Mouse (Mus musculus) forebrain, embryonic 10.5 days (tissue): ENCODE measurements around the gene Gm49388. TPM values are rescaled to one million over a fixed set of nuclear protein-coding genes. Genes with fewer than 3 reads are reported as not detected.
"Not testable (repeated sequence)": the region's sequence is repeated elsewhere in the genome, so short reads cannot be mapped to it uniquely, and the experiment has no call there.

Experiments
- DNase-seq: peaks from one replicate; pipeline ENCODE4 v3.0.0-alpha.2; 2017; ENCODE audit warnings: low spot score; ENCODE audit errors: extremely low spot score
- H3K27ac ChIP-seq: fragments of 300-500 bp; sonication (generic); 2 replicates; pipeline ENCODE4 v1.5.1; 2016; ENCODE audit warnings: mild to moderate bottlenecking
- H3K27me3 ChIP-seq: fragments of 300-500 bp; sonication (generic); 2 replicates; pipeline ENCODE4 v1.6.1; 2016; ENCODE audit warnings: mild to moderate bottlenecking; ENCODE audit not compliant: poor library complexity, severe bottlenecking
- H3K36me3 ChIP-seq: fragments of 300-500 bp; sonication (generic); replicated peaks from 2 replicates; pipeline ENCODE4 v1.6.1; 2016; ENCODE audit warnings: mild to moderate bottlenecking, moderate library complexity
- H3K4me1 ChIP-seq: fragments of 300-500 bp; sonication (generic); 2 replicates; pipeline ENCODE4 v1.6.1; 2016
- H3K4me3 ChIP-seq: fragments of 300-500 bp; sonication (generic); 2 replicates; pipeline ENCODE4 v1.5.1; 2016; ENCODE audit warnings: mild to moderate bottlenecking, moderate library complexity
- H3K9me3 ChIP-seq: fragments of 300-500 bp; sonication (generic); 2 replicates; pipeline ENCODE4 v1.6.1; 2016; ENCODE audit warnings: mild to moderate bottlenecking, moderate library complexity
- WGBS: fragments of 180-500 bp; shearing (Covaris S2); methylation state at CpG from one replicate; pipeline ENCODE4 v1.1.7; 2016; 5-methylcytosine and 5-hydroxymethylcytosine counted together
- polyA plus RNA-seq: library from polyadenylated mRNA; unstranded; fragments of >200 nt; fragmentation: Nextera tagmentation; extraction: Ambion mirVana; gene quantifications from 2 replicates; pipeline ENCODE4 v1.2.1, GENCODE M21; 2016

The Gm49388 gene
- polyA plus RNA-seq, 1 experiment from 2014 or later: not detected

GRCm38 (mm10) chr7:127771262-127771661, 14.1 kb upstream of the Gm49388 start:
- Histone ChIP-seq H3K4me1 (peaks cover 46% of the 10 kb centered on the region), H3K27ac (no peak overlapping the region), H3K36me3 (peaks cover 25% of the 10 kb centered on the region), H3K27me3 (no peaks in the 10 kb centered on the region), H3K4me3 (peak overlapping the region; percentile 65), H3K9me3 (no peaks in the 10 kb centered on the region)
- DNase-seq: no peak
- 78% methylated on average over 5 of the region's 5 CpGs for WGBS

DNA sequence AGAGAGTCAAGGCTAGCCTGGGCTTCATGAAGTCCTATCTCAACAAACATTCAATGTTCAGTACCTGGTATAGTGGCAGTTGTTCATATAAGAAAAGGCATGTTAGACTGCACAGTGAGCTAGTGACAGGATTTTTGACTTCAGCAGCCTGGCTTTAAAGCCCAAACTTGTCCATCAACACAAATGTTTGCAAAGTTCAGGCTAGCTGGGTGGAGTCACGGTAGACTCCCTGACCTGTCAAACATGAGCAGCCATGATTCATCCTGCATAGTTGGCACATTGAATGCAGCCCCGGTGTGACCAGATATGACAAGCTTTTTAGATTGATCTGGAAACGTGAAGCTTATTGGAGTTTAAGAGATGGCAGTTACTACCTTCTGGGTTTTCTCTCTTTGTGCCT, 13.3 kb upstream of the Gm49388 start:
- Histone ChIP-seq H3K27me3 (no peaks in the 10 kb centered on the region), H3K4me3 (no peak overlapping the region), H3K4me1 (peaks cover 46% of the 10 kb centered on the region), H3K36me3 (peaks cover 17% of the 10 kb centered on the region), H3K9me3 (no peaks in the 10 kb centered on the region), H3K27ac (no peak overlapping the region)
- 93% methylated on average over 3 of the region's 3 CpGs for WGBS
- no peak for DNase-seq

DNA sequence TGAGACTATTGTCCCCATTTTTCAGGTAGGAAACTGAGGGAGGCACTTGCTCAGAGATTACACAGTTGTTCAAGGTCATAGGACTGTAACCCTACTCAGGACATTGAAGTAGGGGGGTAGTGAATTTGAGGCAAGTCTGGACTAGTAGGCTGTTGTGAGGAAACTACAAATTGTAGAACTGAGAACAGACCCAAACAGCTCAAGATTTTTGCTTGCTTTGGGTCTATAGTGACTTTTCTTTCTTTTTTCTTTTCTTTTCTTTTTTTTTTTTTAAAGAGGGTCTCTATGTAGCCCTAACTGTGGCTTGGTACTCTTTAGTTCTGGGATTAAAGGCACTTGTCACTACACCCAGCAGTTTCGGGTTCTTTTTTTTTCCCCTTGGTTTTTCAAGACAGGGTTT, 12.9 kb upstream of the Gm49388 start:
- H3K27ac ChIP-seq: no peak overlapping the region
- H3K36me3 ChIP-seq: peaks cover 13% of the 10 kb centered on the region
- no peaks in the 10 kb centered on the region for H3K9me3 ChIP-seq
- no peak overlapping the region for H3K4me3 ChIP-seq
- no peak for DNase-seq
- H3K27me3 ChIP-seq: no peaks in the 10 kb centered on the region
- peaks cover 43% of the 10 kb centered on the region for H3K4me1 ChIP-seq
- 94% methylated on average over 1 of the region's 1 CpGs for WGBS

GRCm38 (mm10) chr7:127773664-127774384, 11.6 kb upstream of the Gm49388 start:
- 44% methylated on average over 9 of the region's 9 CpGs for WGBS
- DNase-seq: peak; percentile 43
- peaks cover 43% of the 10 kb centered on the region for H3K4me1 ChIP-seq
- H3K27ac ChIP-seq: no peak overlapping the region
- H3K27me3 ChIP-seq: no peaks in the 10 kb centered on the region
- H3K9me3 ChIP-seq: no peaks in the 10 kb centered on the region
- peaks cover 5% of the 10 kb centered on the region for H3K36me3 ChIP-seq
- H3K4me3 ChIP-seq: no peak overlapping the region

- H3K9me3 ChIP-seq: not testable (repeated sequence)
- WGBS: 81% methylated on average over 7 of the region's 7 CpGs
These were observed 9.6 kb upstream of the Gm49388 start for GRCm38 (mm10) chr7:127775837-127776236.

DNA sequence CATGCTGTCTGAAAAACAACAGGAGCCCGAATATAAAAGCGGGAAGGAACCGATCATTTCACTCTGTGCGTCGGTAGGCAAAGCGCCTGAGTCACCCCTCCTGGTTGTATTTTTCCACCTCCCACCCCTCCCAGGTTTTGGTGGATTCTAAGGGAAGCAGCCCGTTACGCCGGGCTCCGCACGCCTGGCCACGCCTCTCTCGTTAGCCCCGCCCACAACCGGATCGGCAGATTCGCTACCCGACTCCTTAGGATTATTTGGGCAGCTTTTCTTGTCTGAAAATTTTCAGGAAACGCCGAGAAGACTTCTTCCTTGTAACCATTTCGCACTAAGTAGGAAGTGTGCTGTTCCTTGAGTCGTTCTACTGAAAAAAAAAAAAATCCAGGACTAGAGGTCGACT, 9.0 kb upstream of the Gm49388 start, which contains the start of gene Setd1a:
TSS of gene Setd1a (plus strand) at position 245 of the 400 bp plus-strand sequence.
- peak; percentile 83 for DNase-seq
- H3K9me3 ChIP-seq: no peaks in the 10 kb centered on the region
- under 1% methylated on average over 23 of the region's 23 CpGs for WGBS
- H3K4me3 ChIP-seq: peak within 1 kb of the TSS; percentile 95
- no peaks in the 10 kb centered on the region for H3K27me3 ChIP-seq
- H3K4me1 ChIP-seq: peaks cover 20% of the 10 kb centered on the region
- H3K36me3 ChIP-seq: peaks cover 31% of the 10 kb centered on the region
- peak within 1 kb of the TSS; percentile 100 for H3K27ac ChIP-seq

More at GRCm38 (mm10) chr7:127775837-127776236, 9.6 kb upstream of the Gm49388 start:
- H3K4me3 ChIP-seq: peak overlapping the region; percentile 95
- peaks cover 25% of the 10 kb centered on the region for H3K36me3 ChIP-seq
- peak overlapping the region; percentile 100 for H3K27ac ChIP-seq
- not testable (repeated sequence) for H3K27me3 ChIP-seq, DNase-seq
- H3K4me1 ChIP-seq: peaks cover 26% of the 10 kb centered on the region

DNA sequence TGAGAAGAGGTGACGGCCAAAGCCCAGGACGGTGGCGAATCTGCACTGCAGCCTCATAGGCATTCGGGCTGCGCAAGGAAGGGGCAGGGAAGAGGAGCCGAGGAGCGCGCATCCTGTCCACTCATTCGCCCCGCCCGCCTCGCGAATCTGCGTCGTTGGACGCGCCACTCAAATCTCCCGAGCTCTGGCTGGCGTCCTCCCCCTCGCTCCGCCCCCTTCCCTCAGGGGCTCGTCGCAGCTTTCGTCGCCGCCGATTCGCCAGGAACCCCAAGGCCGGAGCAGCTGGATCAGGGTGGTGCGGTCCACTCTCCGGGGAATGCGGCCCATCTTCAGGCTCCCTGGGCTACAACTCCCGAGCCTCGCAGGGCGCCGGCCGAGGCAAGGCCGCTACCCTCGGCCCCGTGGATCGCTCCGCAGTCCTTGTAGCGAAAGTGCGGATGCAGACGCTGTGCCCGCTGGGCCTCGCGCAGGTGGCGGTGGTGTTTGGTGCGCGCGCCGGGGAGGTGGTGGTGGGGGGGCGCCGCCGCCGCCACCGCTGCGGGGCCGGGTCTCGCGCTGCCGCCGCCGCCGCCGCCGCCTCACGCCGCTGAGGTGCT, 8.4 kb upstream of the Gm49388 start:
- DNase-seq: peak; percentile 95

GRCm38 (mm10) chr7:127777474-127778266, 7.7 kb upstream of the Gm49388 start:
- Histone ChIP-seq H3K4me1 (peaks cover 20% of the 10 kb centered on the region), H3K27ac (peak overlapping the region; percentile 100), H3K36me3 (peaks cover 44% of the 10 kb centered on the region), H3K9me3 (no peaks in the 10 kb centered on the region), H3K27me3 (no peaks in the 10 kb centered on the region), H3K4me3 (peak overlapping the region; percentile 95)
- peak; percentile 77 for DNase-seq
- 3% methylated on average over 64 of the region's 66 CpGs for WGBS

More for the DNA sequence above, 8.4 kb upstream of the Gm49388 start:
- Histone ChIP-seq H3K36me3 (peaks cover 37% of the 10 kb centered on the region), H3K27me3 (no peaks in the 10 kb centered on the region), H3K4me3 (peak overlapping the region; percentile 95), H3K27ac (peak overlapping the region; percentile 100), H3K4me1 (peaks cover 20% of the 10 kb centered on the region), H3K9me3 (no peaks in the 10 kb centered on the region)
- under 1% methylated on average over 64 of the region's 70 CpGs for WGBS

- no peak for DNase-seq
- H3K4me3 ChIP-seq: peak overlapping the region; percentile 95
- H3K4me1 ChIP-seq: peaks cover 20% of the 10 kb centered on the region
- no peaks in the 10 kb centered on the region for H3K27me3 ChIP-seq
- peaks cover 51% of the 10 kb centered on the region for H3K36me3 ChIP-seq
- H3K9me3 ChIP-seq: no peaks in the 10 kb centered on the region
- peak overlapping the region; percentile 100 for H3K27ac ChIP-seq
- 79% methylated on average over 4 of the region's 4 CpGs for WGBS
These were observed 7.1 kb upstream of the Gm49388 start for GRCm38 (mm10) chr7:127778350-127778749.

DNA sequence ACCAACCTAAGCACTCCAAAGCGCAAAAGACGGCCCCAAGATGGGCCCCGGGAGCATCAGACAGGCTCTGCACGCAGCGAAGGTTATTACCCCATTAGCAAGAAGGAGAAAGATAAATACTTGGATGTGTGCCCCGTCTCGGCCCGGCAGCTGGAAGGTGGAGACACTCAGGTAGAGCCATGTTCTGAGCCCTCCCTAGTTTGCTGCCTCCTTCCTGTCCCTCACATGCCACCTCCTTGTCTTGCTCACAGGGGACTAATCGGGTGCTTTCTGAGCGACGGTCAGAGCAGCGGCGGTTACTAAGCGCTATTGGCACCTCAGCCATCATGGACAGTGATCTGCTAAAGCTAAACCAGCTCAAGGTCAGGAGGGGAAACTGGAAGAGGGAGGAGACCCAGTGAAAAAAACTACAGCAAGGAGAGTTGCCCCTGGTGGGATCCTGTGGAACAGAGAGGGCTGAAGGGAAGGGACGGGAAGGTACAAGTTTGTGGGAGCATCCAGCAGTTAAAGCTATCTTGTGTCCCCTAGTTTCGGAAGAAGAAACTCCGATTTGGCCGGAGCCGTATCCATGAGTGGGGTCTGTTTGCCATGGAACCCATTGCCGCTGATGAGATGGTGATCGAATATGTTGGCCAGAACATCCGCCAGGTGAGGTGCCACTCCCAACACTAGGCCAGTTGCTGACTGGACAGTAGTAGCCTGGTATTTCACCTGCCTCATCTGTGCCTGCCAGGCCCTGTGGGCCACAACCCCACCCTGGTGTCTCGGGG, 11.9 kb downstream of the Gm49388 start:
- Histone ChIP-seq H3K4me1 (peaks cover 11% of the 10 kb centered on the region), H3K36me3 (peaks cover 94% of the 10 kb centered on the region), H3K27me3 (no peaks in the 10 kb centered on the region), H3K27ac (no peak overlapping the region), H3K9me3 (no peaks in the 10 kb centered on the region), H3K4me3 (no peak overlapping the region)
- DNase-seq: no peak
- 95% methylated on average over 23 of the region's 23 CpGs for WGBS

GRCm38 (mm10) chr7:127798591-127798990, 13.2 kb downstream of the Gm49388 start:
- H3K4me3 ChIP-seq: no peak overlapping the region
- no peak for DNase-seq
- no peak overlapping the region for H3K27ac ChIP-seq
- 91% methylated on average over 4 of the region's 4 CpGs for WGBS
- peaks cover 11% of the 10 kb centered on the region for H3K4me1 ChIP-seq
- H3K27me3 ChIP-seq: no peaks in the 10 kb centered on the region
- H3K9me3 ChIP-seq: no peaks in the 10 kb centered on the region
- H3K36me3 ChIP-seq: peaks cover 93% of the 10 kb centered on the region

- 91% methylated on average over 13 of the region's 13 CpGs for WGBS
These were observed 13.8 kb downstream of the Gm49388 start for GRCm38 (mm10) chr7:127799211-127799610.

More at GRCm38 (mm10) chr7:127799211-127799610, 13.8 kb downstream of the Gm49388 start:
- DNase-seq: no peak
- Histone ChIP-seq H3K36me3 (peaks cover 93% of the 10 kb centered on the region), H3K27me3 (no peaks in the 10 kb centered on the region), H3K9me3 (no peaks in the 10 kb centered on the region), H3K4me1 (peaks cover 11% of the 10 kb centered on the region), H3K27ac (no peak overlapping the region), H3K4me3 (no peak overlapping the region)
